Mouse (Mus musculus): Measurements from ENCODE around the gene Mier3. TPM values are rescaled to one million over a fixed set of nuclear protein-coding genes. Genes with fewer than 3 reads are reported as not detected.

Gene Mier3
- total and polyA plus RNA-seq, 2 experiments = 2.5 to 12.4 TPM

GRCm38 (mm10) chr13:111741204-111741990 lies 60.6 kb downstream of the Mier3 start:
- Histone ChIP-seq H3K27me3 (ENCODE audit: control insufficient read depth, insufficient read depth, low read length) (no peaks in the 10 kb centered on the region), H3K79me2 (ENCODE audit: control insufficient read depth, insufficient read depth, low read length) (no peaks in the 10 kb centered on the region), H3K36me3 (ENCODE audit: control insufficient read depth, insufficient read depth, low read length) (no peaks in the 10 kb centered on the region), H3K4me1 (ENCODE audit: control insufficient read depth, insufficient read depth, low read length) (no peaks in the 10 kb centered on the region), H3K9ac (ENCODE audit: low read depth, low read length) (no peak overlapping the region), H3K27ac (replicated peaks; ENCODE audit: insufficient read depth, low read depth, low read length) (no peak overlapping the region), H3K4me3 (ENCODE audit: insufficient read depth, low read depth, low read length) (no peak overlapping the region)
- no peak for DNase-seq (ENCODE audit: extremely low read depth, low read depth, low spot score)
- WGBS = 79% methylated on average over 7 of the region's 7 CpGs
- TF ChIP-seq CTCF (IDR thresholded peaks at IDR 0.05; ENCODE audit: low read depth, low read length) = no peak
- TF ChIP-seq POLR2A (IDR thresholded peaks at IDR 0.05; ENCODE audit: extremely low read depth, insufficient read depth, low read length) = no peak

- no peak overlapping the region for H3K4me3 ChIP-seq (ENCODE audit: insufficient read depth, low read depth, low read length)
- peak; percentile 54 for DNase-seq (ENCODE audit: extremely low read depth, low read depth, low spot score)
- no peaks in the 10 kb centered on the region for H3K79me2 ChIP-seq (ENCODE audit: control insufficient read depth, insufficient read depth, low read length)
- H3K4me1 ChIP-seq (ENCODE audit: control insufficient read depth, insufficient read depth, low read length) = no peaks in the 10 kb centered on the region
- H3K27ac ChIP-seq (replicated peaks; ENCODE audit: insufficient read depth, low read depth, low read length) = no peak overlapping the region
- H3K27me3 ChIP-seq (ENCODE audit: control insufficient read depth, insufficient read depth, low read length) = no peaks in the 10 kb centered on the region
- 63% methylated on average over 6 of the region's 6 CpGs for WGBS
- no peak overlapping the region for H3K9ac ChIP-seq (ENCODE audit: low read depth, low read length)
- peak; percentile 53 for TF ChIP-seq CTCF (IDR thresholded peaks at IDR 0.05; ENCODE audit: low read depth, low read length)
- no peak for TF ChIP-seq POLR2A (IDR thresholded peaks at IDR 0.05; ENCODE audit: extremely low read depth, insufficient read depth, low read length)
- H3K36me3 ChIP-seq (ENCODE audit: control insufficient read depth, insufficient read depth, low read length) = peaks cover 4% of the 10 kb centered on the region; the same call in 1 of the 2 replicates
These were observed 61.3 kb downstream of the Mier3 start for GRCm38 (mm10) chr13:111741991-111742615.

GRCm38 (mm10) chr13:111744233-111745000 lies 63.6 kb downstream of the Mier3 start:
- TF ChIP-seq CTCF (IDR thresholded peaks at IDR 0.05; ENCODE audit: low read depth, low read length) (no peak), POLR2A (IDR thresholded peaks at IDR 0.05; ENCODE audit: extremely low read depth, insufficient read depth, low read length) (no peak)
- 71% methylated on average over 6 of the region's 6 CpGs for WGBS
- Histone ChIP-seq H3K27ac (replicated peaks; ENCODE audit: insufficient read depth, low read depth, low read length) (no peak overlapping the region), H3K4me1 (ENCODE audit: control insufficient read depth, insufficient read depth, low read length) (no peaks in the 10 kb centered on the region; the same call in 1 of the 2 replicates), H3K27me3 (ENCODE audit: control insufficient read depth, insufficient read depth, low read length) (no peaks in the 10 kb centered on the region), H3K4me3 (ENCODE audit: insufficient read depth, low read depth, low read length) (no peak overlapping the region), H3K9ac (ENCODE audit: low read depth, low read length) (no peak overlapping the region), H3K36me3 (ENCODE audit: control insufficient read depth, insufficient read depth, low read length) (peaks cover 18% of the 10 kb centered on the region), H3K79me2 (ENCODE audit: control insufficient read depth, insufficient read depth, low read length) (no peaks in the 10 kb centered on the region)
- DNase-seq (ENCODE audit: extremely low read depth, low read depth, low spot score) = no peak

DNA sequence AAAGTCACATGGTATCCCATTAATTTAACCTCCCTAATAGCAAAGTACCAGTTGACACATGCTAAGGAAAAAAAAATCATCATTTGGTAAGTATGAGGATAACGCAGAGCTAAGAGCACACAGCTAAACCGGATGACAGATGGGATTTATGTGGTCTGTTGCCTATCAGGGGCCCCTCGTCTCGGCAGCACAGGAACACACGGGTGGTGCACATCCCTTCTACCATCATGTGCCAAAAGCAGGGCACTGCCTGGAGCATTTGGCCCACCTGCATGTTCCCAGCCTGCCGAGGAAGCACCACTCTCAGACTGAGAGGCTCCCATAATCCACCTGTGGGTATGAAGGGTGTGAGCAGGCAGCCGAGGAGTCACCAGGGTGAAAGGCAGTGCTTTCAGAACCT lies 64.4 kb downstream of the Mier3 start:
- no peaks in the 10 kb centered on the region for H3K79me2 ChIP-seq (ENCODE audit: control insufficient read depth, insufficient read depth, low read length)
- no peak overlapping the region for H3K9ac ChIP-seq (ENCODE audit: low read depth, low read length)
- no peak overlapping the region for H3K4me3 ChIP-seq (ENCODE audit: insufficient read depth, low read depth, low read length)
- no peak overlapping the region for H3K27ac ChIP-seq (replicated peaks; ENCODE audit: insufficient read depth, low read depth, low read length)
- H3K36me3 ChIP-seq (ENCODE audit: control insufficient read depth, insufficient read depth, low read length) = peaks cover 26% of the 10 kb centered on the region
- no peak for DNase-seq (ENCODE audit: extremely low read depth, low read depth, low spot score)
- whole genome bisulfite sequencing = 83% methylated on average over 7 of the region's 7 CpGs
- TF ChIP-seq CTCF (IDR thresholded peaks at IDR 0.05; ENCODE audit: low read depth, low read length) (no peak), POLR2A (IDR thresholded peaks at IDR 0.05; ENCODE audit: extremely low read depth, insufficient read depth, low read length) (no peak)
- H3K27me3 ChIP-seq (ENCODE audit: control insufficient read depth, insufficient read depth, low read length) = no peaks in the 10 kb centered on the region
- no peaks in the 10 kb centered on the region; the same call in 1 of the 2 replicates for H3K4me1 ChIP-seq (ENCODE audit: control insufficient read depth, insufficient read depth, low read length)

- no peak overlapping the region for H3K4me3 ChIP-seq (ENCODE audit: insufficient read depth, low read depth, low read length)
- no peaks in the 10 kb centered on the region for H3K27me3 ChIP-seq (ENCODE audit: control insufficient read depth, insufficient read depth, low read length)
- H3K79me2 ChIP-seq (ENCODE audit: control insufficient read depth, insufficient read depth, low read length) = no peaks in the 10 kb centered on the region
- WGBS = 89% methylated on average over 5 of the region's 5 CpGs
- TF ChIP-seq CTCF (IDR thresholded peaks at IDR 0.05; ENCODE audit: low read depth, low read length) = no peak
- no peak for TF ChIP-seq POLR2A (IDR thresholded peaks at IDR 0.05; ENCODE audit: extremely low read depth, insufficient read depth, low read length)
- H3K4me1 ChIP-seq (ENCODE audit: control insufficient read depth, insufficient read depth, low read length) = no peaks in the 10 kb centered on the region; the same call in 1 of the 2 replicates
- peaks cover 35% of the 10 kb centered on the region for H3K36me3 ChIP-seq (ENCODE audit: control insufficient read depth, insufficient read depth, low read length)
- no peak for DNase-seq (ENCODE audit: extremely low read depth, low read depth, low spot score)
- H3K9ac ChIP-seq (ENCODE audit: low read depth, low read length) = no peak overlapping the region
- H3K27ac ChIP-seq (replicated peaks; ENCODE audit: insufficient read depth, low read depth, low read length) = no peak overlapping the region
These were observed 66.1 kb downstream of the Mier3 start for GRCm38 (mm10) chr13:111746831-111747230.

Measured in liver, adult 2 months (tissue).